In genomic region chr7:99981311-99981710, GRCm38 (mm10) we compare ENCODE assay signal across 9 mouse cellular contexts. TPM values are rescaled to one million over a fixed set of nuclear protein-coding genes. Genes with fewer than 3 reads are reported as not detected.
DNase-seq lines count a peak whose midpoint lies in the region; ATAC-seq and TF ChIP-seq lines count a peak whose summit lies in the region.
"Had no signal": no experiment of that assay in that cellular context is flagged by ENCODE, and none has a peak within 500 bp of the region (broad histone marks: within the 10 kb centered on the region; RNA-seq: fewer than 3 reads in every experiment).

No protein-coding gene starts in this region.

- H3K27ac ChIP-seq in left cerebral cortex, adult 2 months, result peak overlapping the region; percentile 68
- H3K27ac ChIP-seq in limb, embryonic 10.5 days, result peak overlapping the region; percentile 99

- 10% methylated on average over 2 of the region's 2 CpGs for WGBS in limb, embryonic 10.5 days

- peaks cover 15% of the 10 kb centered on the region for H3K4me1 ChIP-seq in limb, embryonic 10.5 days

- no peaks in the 10 kb centered on the region for H3K27me3 ChIP-seq in limb, embryonic 10.5 days (ENCODE audit: low read depth, poor library complexity, severe bottlenecking)

- peak overlapping the region; percentile 91; the same call in 1 of the 2 replicates for H3K4me3 ChIP-seq in left cerebral cortex, adult 2 months
- no peak overlapping the region for H3K4me3 ChIP-seq in limb, embryonic 10.5 days

- intact Hi-C loops in left cerebral cortex, adult 2 months (cut with DNase I), result loop anchor here (2.0 to 5.0 kb wide), 2 partner anchors 47 to 246 kb away; partner anchors contain the start of gene Pgm2l1

- H3K36me3 ChIP-seq in limb, embryonic 10.5 days, result peaks cover 9% of the 10 kb centered on the region

- no peak for ATAC-seq in granulocyte monocyte progenitor cell, adult 5-6 weeks (replicated peaks; ENCODE audit: poor library complexity, severe bottlenecking)

- peak; percentile 80 for TF ChIP-seq CTCF in left cerebral cortex, adult 2 months (IDR thresholded peaks at IDR 0.05)

- H3K9me3 ChIP-seq in limb, embryonic 10.5 days (replicated peaks), result no peaks in the 10 kb centered on the region

- peak in 1 of 2 experiments; percentile 35 for DNase-seq in left cerebral cortex, adult 2 months (ENCODE audit: extremely low spot score in 1 of 2, low spot score in 2 of 2)
- no peak for DNase-seq in left cerebral cortex, adult 8-10 months (ENCODE audit: low spot score in 2 of 2)
- DNase-seq in adrenal gland, postnatal 14 days, result peak; percentile 51
- DNase-seq in fibroblast of lung, adult 2 months (ENCODE audit: low read depth), result peak; percentile 36
- DNase-seq in limb, embryonic 10.5 days (ENCODE audit: low spot score), result peak; percentile 46
- peak; percentile 85 for DNase-seq in retina, postnatal 1 day
- DNase-seq in thymus, postnatal 25 days, result no peak

RNA-seq across cellular contexts. Expression of gene Rnf169, which starts 1.1 kb away (rescaled TPM):
- 10 to 100 TPM; 49.4 to 51.3 TPM for total RNA-seq in left cerebral cortex, adult 2 months (2021)
- total RNA-seq in left cerebral cortex, adult 8-10 months (2022), result 10 to 100 TPM; 49.0 to 54.0 (median 51.9) TPM
- 18.6 and 19.1 TPM in 2 replicates for total RNA-seq in adrenal gland, postnatal 14 days (2021)
- 5.6 and 6.3 TPM in 2 replicates for polyA plus RNA-seq in limb, embryonic 10.5 days (2016; fragmentation: Nextera tagmentation; extraction: Ambion mirVana)
- 15.2 and 18.9 TPM in 2 replicates for total RNA-seq in granulocyte monocyte progenitor cell, adult 5-6 weeks (2014; fragmentation: Nextera tagmentation)
- 15.7 and 17.9 TPM in 2 replicates for total RNA-seq in granulocyte monocyte progenitor cell, adult 5-6 weeks (2017)

RNA-seq across cellular contexts. Expression of gene Chrdl2, which starts 24.7 kb away (rescaled TPM):
- under 1 TPM; 0.34 to 0.49 TPM for total RNA-seq in left cerebral cortex, adult 2 months (2021)
- under 1 TPM; 0.19 to 0.61 (median 0.48) TPM for total RNA-seq in left cerebral cortex, adult 8-10 months (2022)
- 0.26 TPM in 1 of 2 replicates, not detected in the other for total RNA-seq in adrenal gland, postnatal 14 days (2021)
- 0.14 and 0.19 TPM in 2 replicates for polyA plus RNA-seq in limb, embryonic 10.5 days (2016; fragmentation: Nextera tagmentation; extraction: Ambion mirVana)
- not detected in 2 replicates for total RNA-seq in granulocyte monocyte progenitor cell, adult 5-6 weeks (2014; fragmentation: Nextera tagmentation)
- not detected in 2 replicates for total RNA-seq in granulocyte monocyte progenitor cell, adult 5-6 weeks (2017)
- polyA plus RNA-seq: macrophage had no signal

Comparison
In these comparisons a context has a peak if more than half of its experiments do, and no peak if none do; other contexts are left out.
1. DNase-seq: peak in adrenal gland, postnatal 14 days (single experiment), fibroblast of lung, adult 2 months (single experiment), limb, embryonic 10.5 days (single experiment) and retina, postnatal 1 day (single experiment); none in left cerebral cortex, adult 8-10 months (0 of 2) and thymus, postnatal 25 days (single experiment).